Mouse (Mus musculus) G1E (cell line): ENCODE measurements at regions not wholly inside any gene's neighbourhood (a gene's known extent, or its start where the extent isn't known, plus 50 kb on each side); places are given as distances from the start of the nearest gene placed in this dataset.

Experiments
- ATAC-seq: 2 replicates; pipeline ENCODE4 v1.8.0; 2016; ENCODE audit warnings: mild to moderate bottlenecking; ENCODE audit not compliant: insufficient number of reproducible peaks, poor library complexity, low FRiP score, severe bottlenecking; ENCODE audit errors: extremely low read depth
- DNase-seq: peaks from one replicate; pipeline ENCODE4 v3.0.0; 2012; ENCODE audit warnings: low spot score
- H3K27me3 ChIP-seq: 2 replicates; pipeline ENCODE4 v1.6.1; 2012; ENCODE audit warnings: mild to moderate bottlenecking, low read length, inconsistent platforms; ENCODE audit not compliant: insufficient read depth
- H3K36me3 ChIP-seq: replicated peaks from 2 replicates; pipeline ENCODE3; 2012; ENCODE audit warnings: mild to moderate bottlenecking, inconsistent platforms
- H3K4me1 ChIP-seq: 2 replicates; pipeline ENCODE4 v1.6.1; 2012; ENCODE audit warnings: low read depth, low read length, inconsistent platforms, mixed read lengths; ENCODE audit not compliant: insufficient read depth
- H3K4me3 ChIP-seq: 2 replicates; pipeline ENCODE4 v1.5.1; 2012; ENCODE audit warnings: low read depth, mild to moderate bottlenecking, inconsistent platforms, low read length, moderate library complexity, mixed read lengths
- H3K9me3 ChIP-seq: replicated peaks from 2 replicates; pipeline ENCODE4 v1.6.1; 2012; ENCODE audit warnings: inconsistent platforms
- CTCF ChIP-seq: IDR thresholded peaks from 2 replicates; pipeline ENCODE4 v1.5.1; 2012; ENCODE audit warnings: low read depth, low read length, inconsistent platforms, mixed read lengths
- GATA1 ChIP-seq: IDR thresholded peaks from 2 replicates; pipeline ENCODE4 v1.6.1; 2012; ENCODE audit warnings: borderline replicate concordance, low read length, inconsistent platforms, mixed read lengths
- GATA2 ChIP-seq: IDR thresholded peaks from 2 replicates; pipeline ENCODE4 v1.6.1; 2012; ENCODE audit warnings: low read depth, low read length, inconsistent platforms, borderline replicate concordance
- POLR2AphosphoS5 ChIP-seq: IDR thresholded peaks from 2 replicates; pipeline ENCODE4 v1.6.1; 2012; ENCODE audit warnings: low read depth, low read length, inconsistent platforms; ENCODE audit not compliant: insufficient replicate concordance
- TAL1 ChIP-seq: conservative IDR thresholded peaks from 2 replicates; pipeline ENCODE4 v1.6.1; 2012; ENCODE audit warnings: low read depth, low read length, inconsistent platforms, mixed read lengths

DNA sequence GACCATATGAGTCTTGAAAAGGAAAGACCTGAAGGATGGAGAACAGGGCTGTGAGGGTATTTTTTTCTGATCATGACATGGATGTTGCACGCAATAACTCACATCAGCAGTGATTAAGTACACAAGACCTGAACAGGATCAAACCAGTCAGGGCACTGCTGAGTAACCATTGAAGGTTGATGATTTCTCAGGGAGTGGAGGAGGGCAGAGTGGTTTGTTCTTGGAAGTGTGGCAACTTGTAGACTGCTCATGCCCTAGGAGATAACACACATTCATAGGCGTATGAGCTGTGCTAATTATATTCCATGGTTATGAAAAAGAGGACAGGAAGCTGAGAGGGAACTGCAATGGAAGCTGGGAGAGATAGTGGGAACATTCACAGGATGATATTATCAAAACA, 88.8 kb upstream of the Gpc5 start:
- DNase-seq (no peak), ATAC-seq (no peak)
- Histone ChIP-seq H3K9me3 (no peaks in the 10 kb centered on the region), H3K36me3 (no peaks in the 10 kb centered on the region), H3K4me1 (no peaks in the 10 kb centered on the region), H3K27me3 (no peaks in the 10 kb centered on the region), H3K4me3 (no peak overlapping the region)
- TF ChIP-seq GATA1 (no peak), GATA2 (no peak), TAL1 (no peak), CTCF (no peak)

DNA sequence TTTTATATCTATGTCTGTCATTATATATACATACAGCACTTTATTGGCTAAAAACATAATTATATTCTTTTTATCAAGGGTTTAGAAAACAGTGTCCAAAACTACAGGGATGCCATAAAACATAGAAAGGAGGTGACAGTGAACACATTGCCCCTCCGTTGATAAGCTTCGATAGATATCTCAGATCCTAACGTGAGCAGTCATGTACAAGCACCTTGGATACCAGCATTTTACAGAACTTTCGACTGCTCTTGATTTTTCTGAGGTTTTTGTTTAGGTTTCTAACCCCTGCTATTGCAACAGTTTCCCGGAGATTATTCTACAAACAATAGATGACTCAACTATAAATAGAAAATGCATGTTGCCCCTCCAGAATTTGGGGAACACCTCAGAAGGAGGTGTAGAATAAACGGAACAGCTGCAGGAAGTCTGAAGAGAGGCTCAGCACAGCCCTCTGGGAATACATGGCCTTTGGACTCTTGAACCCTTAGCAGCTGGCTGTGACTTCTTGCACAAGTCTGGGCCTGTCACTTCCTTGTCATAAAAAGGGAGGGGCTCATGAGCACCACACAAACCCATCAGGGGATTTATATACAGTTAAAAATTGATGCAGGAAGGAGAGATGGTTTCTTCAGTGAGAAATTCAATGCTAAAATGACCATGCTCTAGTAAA, 87.1 kb upstream of the Gpc5 start:
- Histone ChIP-seq H3K36me3 (no peaks in the 10 kb centered on the region), H3K27me3 (no peaks in the 10 kb centered on the region), H3K9me3 (no peaks in the 10 kb centered on the region), H3K4me3 (no peak overlapping the region), H3K4me1 (no peaks in the 10 kb centered on the region)
- DNase-seq (no peak), ATAC-seq (no peak)
- TF ChIP-seq POLR2AphosphoS5 (no peak), GATA1 (no peak), CTCF (no peak), TAL1 (no peak), GATA2 (no peak)

GRCm38 (mm10) chr14:115010877-115011276, 81.1 kb upstream of the Gpc5 start:
- TF ChIP-seq TAL1 (no peak), CTCF (no peak)
- H3K9me3 ChIP-seq = no peaks in the 10 kb centered on the region
- no peaks in the 10 kb centered on the region for H3K27me3 ChIP-seq
- no peak for DNase-seq
- no peak for ATAC-seq
- no peaks in the 10 kb centered on the region for H3K36me3 ChIP-seq
- no peaks in the 10 kb centered on the region for H3K4me1 ChIP-seq
- H3K4me3 ChIP-seq = no peak overlapping the region

DNA sequence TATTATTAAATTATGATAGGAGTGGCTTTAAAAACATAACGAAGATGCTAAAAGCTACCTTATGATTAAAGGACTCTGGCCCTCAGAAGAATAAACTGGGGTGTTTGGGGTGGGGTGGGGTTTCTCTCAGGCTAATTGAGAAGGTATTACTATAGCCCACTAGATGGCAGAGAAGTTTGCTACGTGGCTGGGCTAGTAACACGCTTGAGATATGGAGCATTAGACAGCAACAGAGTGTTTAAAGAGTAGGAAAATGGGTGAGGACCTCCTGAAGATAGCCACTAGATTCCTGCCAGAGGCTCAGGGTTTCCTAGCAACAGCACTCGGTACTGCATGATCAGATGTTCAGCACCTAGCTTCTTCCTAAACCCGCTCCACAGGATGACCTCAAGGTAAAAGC, 76.7 kb upstream of the Gpc5 start:
- no peaks in the 10 kb centered on the region for H3K4me1 ChIP-seq
- DNase-seq (no peak), ATAC-seq (no peak)
- TF ChIP-seq GATA1 (no peak), TAL1 (no peak), CTCF (no peak), GATA2 (no peak), POLR2AphosphoS5 (no peak)
- H3K9me3 ChIP-seq = no peaks in the 10 kb centered on the region
- H3K4me3 ChIP-seq = no peak overlapping the region
- no peaks in the 10 kb centered on the region for H3K27me3 ChIP-seq
- H3K36me3 ChIP-seq = no peaks in the 10 kb centered on the region

DNA sequence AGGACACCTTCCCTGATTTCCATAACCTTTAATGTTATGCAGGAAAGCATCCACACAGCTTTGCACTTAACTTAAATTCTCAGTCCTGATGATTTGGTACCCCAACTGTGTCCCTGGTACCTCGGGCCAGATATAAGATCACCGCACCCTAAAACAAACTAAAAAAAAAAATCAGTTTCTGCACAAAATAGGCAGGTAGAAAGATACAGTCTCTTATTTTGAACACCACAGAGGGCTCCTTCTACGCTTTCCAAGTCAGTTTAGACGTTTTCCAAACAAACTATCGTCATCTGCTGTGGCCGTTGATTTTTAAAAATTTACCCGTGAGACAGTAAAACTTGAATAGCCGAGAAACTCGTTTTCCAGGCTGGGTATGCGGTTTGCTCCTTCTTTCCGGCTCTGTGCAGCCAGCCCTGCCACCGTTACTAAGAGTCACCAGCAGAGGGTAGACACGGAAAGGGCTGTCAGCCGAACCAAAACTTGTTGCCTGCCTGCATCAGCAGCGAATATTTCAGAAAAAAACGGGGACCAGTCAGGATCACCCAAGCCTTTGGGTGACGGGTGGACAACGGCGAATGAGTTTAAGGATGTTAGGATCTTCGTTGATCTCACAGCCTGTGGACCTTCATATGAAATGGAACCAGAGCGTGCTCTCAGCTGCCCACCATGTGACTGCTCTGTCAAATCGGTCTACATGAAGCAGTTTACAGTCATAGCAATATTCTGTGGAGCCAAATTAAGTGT, 74.4 kb upstream of the Gpc5 start:
- no peaks in the 10 kb centered on the region for H3K9me3 ChIP-seq
- TF ChIP-seq GATA2 (no peak), TAL1 (no peak), GATA1 (no peak), CTCF (no peak), POLR2AphosphoS5 (no peak)
- no peaks in the 10 kb centered on the region for H3K4me1 ChIP-seq
- ATAC-seq = no peak
- DNase-seq = no peak
- H3K36me3 ChIP-seq = no peaks in the 10 kb centered on the region
- no peak overlapping the region for H3K4me3 ChIP-seq
- no peaks in the 10 kb centered on the region for H3K27me3 ChIP-seq

GRCm38 (mm10) chr14:115028011-115028410, 64.0 kb upstream of the Gpc5 start:
- TF ChIP-seq POLR2AphosphoS5 (no peak), CTCF (no peak), GATA2 (no peak), GATA1 (no peak), TAL1 (no peak)
- H3K27me3 ChIP-seq = peaks cover 6% of the 10 kb centered on the region; the same call in 1 of the 2 replicates
- H3K4me3 ChIP-seq = no peak overlapping the region
- DNase-seq (no peak), ATAC-seq (no peak)
- H3K36me3 ChIP-seq = no peaks in the 10 kb centered on the region
- no peaks in the 10 kb centered on the region for H3K4me1 ChIP-seq
- H3K9me3 ChIP-seq = no peaks in the 10 kb centered on the region
